ENCODE assay signal across 29 mouse cellular contexts in genomic region chr12:34092953-34093352, GRCm38 (mm10).
"Had no signal": no experiment of that assay in that cellular context is flagged by ENCODE, and none has a peak within 500 bp of the region (broad histone marks: within the 10 kb centered on the region; RNA-seq: fewer than 3 reads in every experiment).

No protein-coding gene starts in this region.

- H3K4me1 ChIP-seq: limb, embryonic 10.5 days; limb, embryonic 12.5 days; limb, embryonic 13.5 days; limb, embryonic 15.5 days; liver, embryonic 12.5 days; liver, embryonic 13.5 days; liver, embryonic 15.5 days; megakaryocyte, embryonic 14.5 days; midbrain, embryonic 10.5 days; midbrain, embryonic 12.5 days; midbrain, embryonic 13.5 days; midbrain, embryonic 15.5 days; neural tube, embryonic 12.5 days had no signal

- H3K27me3 ChIP-seq: limb, embryonic 12.5 days; limb, embryonic 13.5 days; limb, embryonic 15.5 days; liver, embryonic 12.5 days; liver, embryonic 13.5 days; liver, embryonic 15.5 days; megakaryocyte, embryonic 14.5 days; midbrain, embryonic 12.5 days; midbrain, embryonic 13.5 days; midbrain, embryonic 15.5 days; neural tube, embryonic 12.5 days had no signal

- H3K4me2 ChIP-seq: limb, embryonic 12.5 days; limb, embryonic 13.5 days; limb, embryonic 15.5 days; liver, embryonic 11.5 days; liver, embryonic 12.5 days; liver, embryonic 13.5 days; liver, embryonic 15.5 days; midbrain, embryonic 11.5 days; midbrain, embryonic 12.5 days; midbrain, embryonic 13.5 days; midbrain, embryonic 15.5 days; neural tube, embryonic 12.5 days had no signal

- H3K27ac ChIP-seq: limb, embryonic 10.5 days; limb, embryonic 12.5 days; limb, embryonic 13.5 days; limb, embryonic 15.5 days; liver, embryonic 12.5 days; liver, embryonic 13.5 days; liver, embryonic 14.5 days; liver, embryonic 15.5 days; macrophage; midbrain, embryonic 10.5 days; midbrain, embryonic 12.5 days; midbrain, embryonic 13.5 days; midbrain, embryonic 15.5 days; neural tube, embryonic 12.5 days had no signal

- H3K9me3 ChIP-seq: limb, embryonic 10.5 days; limb, embryonic 12.5 days; limb, embryonic 13.5 days; limb, embryonic 15.5 days; liver, embryonic 12.5 days; liver, embryonic 13.5 days; liver, embryonic 15.5 days; megakaryocyte, embryonic 14.5 days; midbrain, embryonic 10.5 days; midbrain, embryonic 12.5 days; midbrain, embryonic 13.5 days; midbrain, embryonic 15.5 days; neural tube, embryonic 12.5 days had no signal

- H3K36me3 ChIP-seq: limb, embryonic 10.5 days; limb, embryonic 12.5 days; limb, embryonic 13.5 days; limb, embryonic 15.5 days; liver, embryonic 12.5 days; liver, embryonic 13.5 days; liver, embryonic 15.5 days; midbrain, embryonic 10.5 days; midbrain, embryonic 12.5 days; midbrain, embryonic 13.5 days; midbrain, embryonic 15.5 days; neural tube, embryonic 12.5 days had no signal

- H3K4me3 ChIP-seq: left cerebral cortex, adult 2 months; limb, embryonic 10.5 days; limb, embryonic 12.5 days; limb, embryonic 13.5 days; limb, embryonic 15.5 days; liver, embryonic 12.5 days; liver, embryonic 13.5 days; liver, embryonic 15.5 days; megakaryocyte, embryonic 14.5 days; midbrain, embryonic 10.5 days; midbrain, embryonic 12.5 days; midbrain, embryonic 13.5 days; midbrain, embryonic 15.5 days; myocyte; neural tube, embryonic 12.5 days had no signal

- DNase-seq: layer of hippocampus, postnatal 36 days; left cerebral cortex, postnatal 4 days; liver; liver, embryonic 13.5 days; liver, postnatal 0 days; lung, adult 2 months; lung, postnatal 14 days; lung, postnatal 36 days; midbrain, embryonic 14.5 days had no signal

- ATAC-seq: liver, embryonic 12.5 days; liver, postnatal 0 days; lung, postnatal 0 days; midbrain, embryonic 13.5 days; midbrain, embryonic 15.5 days; midbrain, embryonic 16.5 days had no signal

- H3K9ac ChIP-seq: limb, embryonic 12.5 days; limb, embryonic 13.5 days; limb, embryonic 15.5 days; liver, embryonic 12.5 days; liver, embryonic 13.5 days; liver, embryonic 14.5 days; liver, embryonic 15.5 days; liver, postnatal 0 days; midbrain, embryonic 12.5 days; midbrain, embryonic 13.5 days; midbrain, embryonic 15.5 days; neural tube, embryonic 12.5 days had no signal
